Mouse (Mus musculus) urinary bladder, postnatal 4 days (tissue): Measurements from ENCODE around the gene Rfx5.
"Not testable (repeated sequence)": the region's sequence is repeated elsewhere in the genome, so short reads cannot be mapped to it uniquely, and the experiment has no call there.

ENCODE experiments used
- DNase-seq, 2 experiments: peaks; one replicate each; pipeline ENCODE4 v3.0.0; 2021 to 2022; ENCODE audit warnings: low spot score in 2 of 2

Rfx5 gene

GRCm38 (mm10) chr3:94953764-94954616 is at the start of gene Rfx5:
TSS of gene Rfx5 (plus strand) at chr3:94954075.
- DNase-seq, result peak; percentile 88 to 90

GRCm38 (mm10) chr3:94904759-94905158 is 49.1 kb upstream of the Rfx5 start:
- DNase-seq, result not testable (repeated sequence)

GRCm38 (mm10) chr3:94906482-94906881 is 47.4 kb upstream of the Rfx5 start:
- no peak for DNase-seq

DNA sequence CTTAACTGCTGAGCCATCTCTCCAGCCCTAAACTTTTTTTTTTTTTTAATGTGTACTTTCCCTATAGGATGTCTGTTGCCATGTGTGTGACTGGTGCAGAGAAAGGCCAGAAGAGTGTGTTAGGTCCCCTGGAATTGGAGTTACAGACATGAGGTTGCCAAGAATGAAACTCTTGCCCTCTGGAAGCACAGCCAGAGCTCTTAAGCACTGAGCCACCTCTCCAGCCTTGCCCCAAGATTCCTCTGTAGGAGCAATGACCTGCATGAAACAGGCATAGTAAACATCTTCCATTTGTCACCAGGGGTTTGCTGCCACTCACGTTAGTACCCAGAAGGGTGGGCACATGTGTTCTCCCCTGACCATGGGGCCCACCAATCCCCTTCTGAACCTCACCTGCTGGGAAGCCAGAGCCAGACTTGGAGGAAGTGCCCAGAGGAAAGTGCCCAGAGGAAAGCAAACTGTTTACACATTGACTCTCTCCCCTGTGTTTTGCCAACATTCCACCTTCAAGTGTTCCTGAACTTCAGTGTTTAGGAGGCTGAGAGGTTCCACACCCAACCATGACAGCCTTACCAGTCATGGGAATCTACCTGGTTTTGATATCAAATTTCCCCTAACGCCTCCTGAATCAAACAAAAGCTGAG is 42.7 kb upstream of the Rfx5 start:
- no peak for DNase-seq

GRCm38 (mm10) chr3:94913801-94914200 is 40.1 kb upstream of the Rfx5 start:
- DNase-seq, result no peak

DNA sequence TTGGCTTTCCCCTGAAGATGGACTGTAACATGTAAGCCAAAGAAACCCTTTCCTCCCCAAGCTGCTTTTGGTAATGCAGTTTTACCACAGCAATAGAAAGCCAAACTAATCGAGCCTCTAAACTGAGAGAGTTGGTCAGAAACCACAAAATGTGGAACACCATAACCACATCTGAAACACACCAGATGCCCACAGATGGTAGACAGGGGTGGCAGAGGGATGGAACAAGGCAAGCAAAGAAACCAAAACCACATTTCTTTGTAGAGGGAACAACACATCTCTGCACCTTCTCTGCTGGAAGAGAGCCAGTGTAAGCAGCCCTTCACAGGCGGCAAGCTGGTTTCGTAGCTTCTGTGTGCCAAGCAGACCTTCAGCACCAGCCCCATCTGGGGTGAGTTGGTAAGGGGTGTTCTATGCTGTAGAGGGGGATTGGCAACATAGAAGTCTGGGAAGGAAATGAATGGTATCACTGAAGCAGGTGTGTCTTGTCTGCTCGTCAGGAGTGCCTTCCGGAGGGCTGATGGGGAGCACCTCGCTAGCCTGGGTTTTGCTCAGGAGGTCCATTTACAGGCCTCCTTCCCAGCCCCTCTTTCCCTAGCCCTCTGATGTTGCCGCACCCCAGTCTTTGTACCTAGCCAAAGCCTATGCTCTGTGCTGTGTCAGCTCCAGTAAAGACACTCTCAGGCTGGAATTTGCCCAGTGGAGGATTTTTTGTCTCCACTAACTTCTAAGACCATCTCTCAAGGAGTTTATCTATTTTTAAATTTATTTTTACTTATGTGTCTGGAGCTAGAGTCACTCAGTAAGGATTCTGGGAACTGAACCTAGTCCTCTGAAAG is 37.8 kb upstream of the Rfx5 start:
- DNase-seq, result no peak

DNA sequence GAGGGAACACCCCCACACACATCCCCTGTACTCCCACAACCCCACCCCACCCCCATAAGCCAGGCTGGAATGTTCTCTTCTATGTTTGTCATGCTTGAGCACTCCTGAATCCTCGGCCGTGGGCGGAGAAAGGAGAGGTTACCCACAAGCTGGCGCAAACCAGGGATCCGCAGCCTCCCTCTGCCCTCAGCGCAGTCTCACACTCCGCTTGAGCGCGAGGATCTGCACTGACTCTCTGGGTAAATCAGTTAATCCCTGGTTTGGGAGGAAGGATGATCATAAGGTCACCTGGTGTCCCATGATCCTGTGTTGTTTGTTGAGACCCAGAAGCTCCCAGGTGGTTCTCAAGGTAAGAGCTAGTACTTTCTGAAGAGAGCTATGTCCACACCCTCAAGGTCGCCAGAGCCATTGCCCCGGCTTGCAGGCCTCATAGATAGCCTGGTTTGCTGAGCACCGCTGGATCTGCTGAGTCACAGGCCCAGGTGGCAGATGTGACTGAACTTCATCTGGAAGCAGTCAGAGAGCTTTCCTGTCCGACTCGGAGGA is 36.0 kb upstream of the Rfx5 start:
- DNase-seq, result no peak

DNA sequence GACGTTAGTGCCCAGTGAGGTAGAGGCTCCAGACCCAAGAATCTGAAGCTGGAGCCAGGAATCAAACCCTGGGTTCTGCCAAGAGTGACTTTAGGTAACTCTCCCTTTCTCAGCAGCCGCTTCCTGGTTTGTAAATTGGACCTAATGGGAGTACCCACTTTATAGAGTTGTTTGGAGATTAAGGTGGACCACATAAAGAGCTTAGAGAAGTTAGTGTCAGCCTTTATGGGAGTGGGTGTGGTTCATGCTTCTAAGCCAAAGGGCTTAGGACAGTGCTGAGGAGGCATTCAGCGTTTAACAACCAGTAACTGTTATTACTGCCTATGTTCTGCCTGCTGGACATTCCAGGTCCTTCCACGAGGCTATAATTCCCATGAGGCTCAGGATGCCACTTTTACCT is 35.0 kb upstream of the Rfx5 start:
- no peak for DNase-seq

DNA sequence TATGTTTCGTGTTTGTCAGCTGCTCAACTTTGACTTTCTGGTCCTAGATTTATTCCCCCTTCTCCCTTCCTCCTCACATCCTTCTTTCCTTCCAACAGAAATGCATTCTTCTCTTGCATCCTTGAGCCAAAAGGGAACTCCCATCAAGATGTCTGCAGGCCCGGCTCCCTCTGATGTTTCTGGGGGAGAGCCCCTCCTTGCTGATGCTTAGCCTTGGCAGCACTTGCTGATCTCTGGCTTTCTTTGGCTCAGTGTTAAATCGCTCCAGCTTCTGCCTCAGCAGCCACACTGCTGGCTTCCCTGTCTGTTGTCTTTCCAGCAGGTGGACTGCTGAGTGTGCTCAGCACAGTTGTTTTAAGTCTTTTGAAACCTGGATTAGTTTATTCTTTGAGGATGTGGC is 32.8 kb upstream of the Rfx5 start:
- DNase-seq, result peak in 1 of 2 experiments; percentile 45

- no peak for DNase-seq
These were observed 31.5 kb upstream of the Rfx5 start for GRCm38 (mm10) chr3:94922333-94922732.

DNA sequence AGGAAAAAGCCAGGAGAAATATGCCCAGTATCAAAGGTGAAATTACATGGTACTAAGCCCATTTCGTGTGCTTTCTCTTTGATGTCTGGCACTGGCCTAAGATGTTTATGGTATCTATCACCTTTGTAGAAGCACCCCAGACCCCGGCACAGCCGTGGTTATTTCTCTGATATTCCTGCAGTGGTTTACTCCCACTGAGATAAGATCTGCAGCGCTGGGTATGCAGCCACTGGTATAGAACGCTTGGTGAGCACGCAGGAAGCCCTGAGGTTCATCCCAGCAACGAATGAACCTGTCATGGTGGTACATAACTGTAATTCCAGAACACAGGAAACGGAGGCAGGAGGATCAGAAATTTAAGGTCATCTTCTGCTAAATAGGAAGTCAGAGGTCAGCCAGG is 29.2 kb upstream of the Rfx5 start:
- no peak for DNase-seq

DNA sequence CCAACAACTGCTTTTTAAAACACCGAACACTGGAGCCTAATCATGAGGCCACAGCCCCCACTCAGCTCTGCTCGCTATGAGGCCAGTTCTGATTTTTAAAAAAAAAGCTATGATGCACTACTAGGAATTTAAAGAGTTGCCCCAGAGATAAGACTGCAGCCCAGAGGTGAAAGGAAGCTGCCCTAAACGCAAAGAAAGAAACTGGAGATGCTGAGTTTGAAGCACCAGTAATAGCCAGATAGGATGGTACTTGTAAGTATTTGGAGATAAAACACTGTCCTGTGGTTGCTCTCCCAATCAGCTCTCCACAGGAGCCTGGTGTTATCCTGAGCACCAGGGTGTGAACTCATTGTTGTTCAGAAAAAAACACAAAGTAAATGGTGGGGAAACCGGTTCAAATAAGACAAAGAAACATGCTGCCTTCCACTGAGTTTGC is 27.6 kb upstream of the Rfx5 start:
- not testable (repeated sequence) for DNase-seq

- not testable (repeated sequence) for DNase-seq
These were observed 24.9 kb upstream of the Rfx5 start for GRCm38 (mm10) chr3:94928979-94929378.

DNA sequence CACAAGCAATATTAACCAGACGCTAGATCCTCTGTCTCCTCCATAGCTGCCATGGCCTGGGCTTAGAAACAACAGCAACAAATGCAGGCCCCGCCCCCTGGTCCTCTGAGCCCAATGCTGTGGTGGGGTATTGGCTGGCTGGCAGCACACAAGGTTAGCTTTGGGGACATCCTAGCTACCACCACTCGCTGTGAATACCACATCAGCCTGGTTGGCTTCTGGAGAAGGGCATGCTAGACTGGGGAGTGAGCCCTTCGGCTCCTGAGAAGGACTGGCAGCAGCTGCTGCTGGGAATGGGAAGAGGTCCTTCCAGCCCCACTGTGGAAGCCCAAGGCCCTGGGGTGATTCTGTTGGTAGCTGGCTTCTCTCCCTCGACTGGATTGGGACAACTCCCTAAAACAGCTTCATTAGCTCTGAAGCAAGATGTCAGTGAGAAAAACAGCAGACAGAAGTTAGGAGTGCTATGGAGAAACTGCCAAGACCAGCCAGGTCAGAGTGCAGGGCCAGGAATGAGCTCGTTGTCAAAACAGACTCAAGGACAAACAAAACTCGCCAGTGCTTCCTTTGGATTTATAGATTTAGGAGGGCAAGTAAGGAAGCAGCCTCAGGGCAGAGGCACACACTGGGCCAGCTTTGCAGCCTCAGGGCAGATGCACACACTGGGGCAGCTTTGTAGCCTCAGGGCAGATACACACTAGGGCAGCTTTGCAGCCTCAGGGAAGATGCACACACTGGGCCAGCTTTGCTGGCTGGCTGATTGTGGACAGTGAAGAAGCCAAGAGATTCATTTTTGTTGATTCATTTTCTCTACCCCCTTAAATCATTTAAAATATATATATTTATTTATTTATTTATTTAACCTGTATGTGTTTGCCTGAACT is 23.2 kb upstream of the Rfx5 start:
- peak in 1 of 2 experiments; percentile 44 for DNase-seq

DNA sequence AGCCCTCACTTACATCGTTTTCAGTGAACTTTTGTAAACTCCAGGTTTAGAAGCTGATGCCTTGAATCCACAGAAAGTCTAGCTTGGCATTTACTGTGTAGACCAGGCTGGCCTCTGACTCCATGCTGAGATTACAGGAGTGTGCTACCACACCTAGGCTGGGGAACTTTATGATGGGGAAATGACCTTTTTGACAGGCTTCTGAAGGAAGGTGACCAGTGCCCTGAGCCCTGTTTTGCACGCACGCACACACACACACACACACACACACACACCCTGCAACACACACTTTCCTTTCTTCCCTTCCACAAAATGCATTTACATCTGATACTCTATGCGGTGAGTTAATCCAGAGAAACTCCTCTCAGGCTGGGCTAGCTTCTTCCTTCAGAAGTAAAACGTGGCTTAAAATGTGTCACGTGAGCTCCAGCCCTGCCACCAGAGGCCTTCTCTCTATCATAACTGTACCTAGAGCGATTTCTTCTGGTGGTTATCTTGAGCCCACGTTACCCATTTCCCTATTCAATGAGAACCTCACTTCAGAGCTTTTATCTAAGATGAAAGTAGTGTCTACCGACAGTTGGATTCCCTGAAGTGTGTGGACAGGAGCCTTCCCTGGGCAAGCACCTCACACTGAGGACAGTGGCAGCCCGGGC is 22.3 kb upstream of the Rfx5 start:
- not testable (repeated sequence) for DNase-seq

DNA sequence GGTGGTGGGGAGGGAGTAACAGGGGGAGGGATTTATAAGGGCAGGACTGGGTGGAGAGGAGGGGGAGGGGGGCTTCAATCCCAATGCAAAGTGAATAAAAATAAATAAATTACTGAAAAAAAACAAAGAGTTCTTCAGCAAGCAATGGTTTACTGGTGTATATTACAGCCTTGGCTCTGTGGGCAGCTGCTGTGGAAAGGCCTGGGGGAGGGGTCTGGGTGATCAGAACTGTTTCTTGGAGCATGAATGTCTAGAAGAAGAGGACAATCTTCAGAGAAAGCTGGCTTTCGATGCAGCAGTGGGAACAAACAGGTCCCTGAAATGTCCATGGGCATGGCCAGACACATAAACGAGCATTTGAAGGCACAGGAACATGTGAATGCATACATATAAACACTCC is 21.6 kb upstream of the Rfx5 start:
- not testable (repeated sequence) for DNase-seq

GRCm38 (mm10) chr3:94932809-94933564 is 20.9 kb upstream of the Rfx5 start, which contains the start of gene Selenbp1:
TSS of gene Selenbp1 (plus strand) at chr3:94933056.
- DNase-seq, result peak; percentile 85 to 86

DNA sequence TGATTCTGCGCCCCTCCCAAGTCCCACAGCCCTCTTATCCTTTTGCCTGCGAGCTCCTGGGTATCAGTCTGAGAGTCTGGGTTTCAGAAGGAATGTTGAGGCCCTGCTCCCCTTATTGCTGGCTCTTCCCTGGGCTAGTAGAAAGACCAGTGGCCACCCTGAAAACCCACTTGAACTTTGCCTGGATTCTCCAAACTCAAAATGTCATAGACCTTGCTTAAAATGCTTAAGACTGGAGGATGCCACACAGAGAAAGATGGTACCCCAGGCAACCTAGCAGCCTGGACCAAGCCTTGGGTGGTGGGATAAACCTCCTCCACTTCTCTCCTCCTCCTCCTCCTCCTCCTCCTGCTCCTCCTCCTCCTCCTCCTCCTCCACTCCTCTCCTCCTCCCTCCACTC is 20.3 kb upstream of the Rfx5 start:
- DNase-seq, result not testable (repeated sequence)

DNA sequence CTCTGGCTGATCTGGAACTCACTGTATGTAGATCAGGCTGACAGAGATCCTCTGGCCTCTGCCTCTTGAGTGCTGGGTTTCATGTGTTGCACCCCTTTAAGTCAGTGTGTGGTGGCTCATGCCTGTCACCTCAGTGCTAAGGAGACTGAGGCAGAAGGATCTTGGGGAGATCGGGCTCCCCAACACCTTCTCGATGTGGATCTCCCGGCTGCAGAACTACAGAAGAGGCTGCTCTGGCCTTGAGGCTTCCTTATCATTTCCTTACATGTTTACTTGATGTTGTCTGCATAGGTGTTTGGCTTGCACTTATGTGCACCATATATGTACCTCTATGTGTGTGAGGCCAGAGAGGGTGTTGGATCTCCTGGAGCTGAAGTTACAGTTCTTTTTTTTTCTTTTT is 19.3 kb upstream of the Rfx5 start:
- DNase-seq, result not testable (repeated sequence)
